Mouse (Mus musculus): ENCODE results near the gene Jazf1. TPM values are rescaled to one million over a fixed set of nuclear protein-coding genes. Genes with fewer than 3 reads are reported as not detected.

The Jazf1 gene
- polyA plus RNA-seq, 1 experiment, result 1.4 TPM

DNA sequence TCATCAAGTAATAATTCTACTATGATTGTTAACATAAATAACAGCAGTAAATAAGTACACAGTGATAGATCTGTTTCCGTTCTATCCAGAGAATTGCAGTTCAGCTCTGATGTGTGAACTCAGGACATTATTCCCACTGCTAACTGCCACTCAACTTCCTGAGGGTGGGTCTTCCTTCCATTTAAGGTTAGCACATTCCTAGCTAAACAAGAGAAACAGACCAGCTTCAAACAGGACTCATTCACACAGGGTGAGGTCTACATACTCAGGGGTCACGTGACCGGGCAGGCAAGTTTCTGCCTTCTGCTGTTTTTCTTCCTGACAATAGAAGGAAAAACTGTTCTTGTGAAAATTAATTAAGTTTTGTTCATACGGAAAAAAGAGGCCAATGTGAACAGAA lies 230.6 kb downstream of the Jazf1 start:
- WGBS, result 90% methylated on average over 4 of the region's 4 CpGs
- Histone ChIP-seq H3K4me1 (replicated peaks; ENCODE audit: control insufficient read depth, insufficient read depth, low read length) (peaks cover 27% of the 10 kb centered on the region), H3K27me3 (ENCODE audit: control insufficient read depth, insufficient read depth, low read length) (no peaks in the 10 kb centered on the region), H3K36me3 (ENCODE audit: control insufficient read depth, insufficient read depth, low read length) (no peaks in the 10 kb centered on the region), H3K4me3 (ENCODE audit: control insufficient read depth, insufficient read depth, low read length) (no peak overlapping the region), H3K27ac (ENCODE audit: control insufficient read depth, insufficient read depth, low read length) (no peak overlapping the region)
- TF ChIP-seq CTCF (IDR thresholded peaks at IDR 0.05; ENCODE audit: borderline replicate concordance, control insufficient read depth, extremely low read depth, insufficient read depth, low read length, poor library complexity) (no peak), POLR2A (IDR thresholded peaks at IDR 0.05; ENCODE audit: control insufficient read depth, extremely low read depth, insufficient read depth, low read length, poor library complexity) (no peak)
- DNase-seq, result no peak

DNA sequence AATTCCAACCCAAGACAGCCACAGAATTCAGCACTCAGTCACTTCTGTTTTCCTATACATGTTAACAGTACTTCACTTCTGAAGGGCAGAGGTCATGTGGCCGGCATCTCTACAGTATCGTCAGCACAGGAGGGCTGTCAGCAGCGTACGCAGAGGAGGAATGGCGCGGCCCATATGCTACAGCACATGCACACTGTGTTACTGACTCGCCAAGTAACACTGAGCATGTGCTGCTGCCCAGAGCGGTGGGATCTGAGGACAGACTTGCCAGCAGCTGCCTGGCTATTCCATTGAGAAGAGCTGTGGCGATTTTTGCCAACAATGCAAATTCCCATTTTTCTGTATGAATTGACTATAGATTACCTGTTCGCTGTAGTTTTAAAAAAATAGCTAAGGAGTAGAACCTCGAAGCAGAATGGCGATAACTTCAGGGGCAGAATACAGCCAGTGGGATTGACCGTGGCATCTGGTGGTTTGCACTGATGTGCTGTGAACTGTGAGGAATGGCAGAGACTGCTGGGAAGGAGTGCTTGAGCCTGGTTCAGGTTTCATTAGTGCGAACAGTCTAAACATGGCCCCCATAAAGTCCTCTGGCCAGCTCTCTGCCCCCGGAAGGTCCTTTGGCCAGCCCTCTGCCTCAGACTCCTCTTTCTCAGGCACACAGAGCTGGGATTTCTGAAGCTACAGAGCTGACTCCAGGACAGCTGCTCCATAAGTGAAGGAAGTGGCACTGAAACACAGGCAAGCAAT lies 232.1 kb downstream of the Jazf1 start:
- no peak for DNase-seq
- Histone ChIP-seq H3K36me3 (ENCODE audit: control insufficient read depth, insufficient read depth, low read length) (no peaks in the 10 kb centered on the region), H3K27me3 (ENCODE audit: control insufficient read depth, insufficient read depth, low read length) (no peaks in the 10 kb centered on the region), H3K27ac (ENCODE audit: control insufficient read depth, insufficient read depth, low read length) (no peak overlapping the region), H3K4me3 (ENCODE audit: control insufficient read depth, insufficient read depth, low read length) (no peak overlapping the region), H3K4me1 (replicated peaks; ENCODE audit: control insufficient read depth, insufficient read depth, low read length) (peaks cover 24% of the 10 kb centered on the region)
- 97% methylated on average over 15 of the region's 15 CpGs for WGBS
- TF ChIP-seq CTCF (IDR thresholded peaks at IDR 0.05; ENCODE audit: borderline replicate concordance, control insufficient read depth, extremely low read depth, insufficient read depth, low read length, poor library complexity), result no peak
- TF ChIP-seq POLR2A (IDR thresholded peaks at IDR 0.05; ENCODE audit: control insufficient read depth, extremely low read depth, insufficient read depth, low read length, poor library complexity), result no peak

DNA sequence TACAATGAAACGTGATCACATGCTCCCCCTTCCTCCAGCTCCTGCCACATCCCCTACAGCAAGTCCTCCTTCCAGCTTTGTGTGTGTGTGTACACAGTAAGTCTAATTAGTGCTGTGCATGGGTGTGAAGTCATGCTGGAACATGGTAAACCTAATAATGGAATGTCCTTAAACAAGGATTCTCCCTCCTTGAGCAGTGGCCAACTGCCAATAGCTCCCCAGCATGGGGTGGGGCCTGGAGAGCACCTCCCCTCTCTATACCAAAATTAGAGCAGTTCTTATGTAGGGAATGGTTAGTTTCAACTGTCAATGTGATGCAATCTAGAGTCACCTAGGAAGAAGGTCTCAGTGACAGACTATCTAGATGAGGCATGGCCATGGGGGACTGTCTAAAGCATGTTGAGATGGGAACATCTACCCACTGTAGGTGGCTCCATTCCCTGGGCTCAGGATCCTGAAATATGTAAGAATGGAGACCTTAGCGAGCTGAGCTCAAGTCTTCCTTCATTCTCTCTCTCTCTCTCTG lies 240.6 kb downstream of the Jazf1 start:
- no peak overlapping the region for H3K27ac ChIP-seq (ENCODE audit: control insufficient read depth, insufficient read depth, low read length)

DNA sequence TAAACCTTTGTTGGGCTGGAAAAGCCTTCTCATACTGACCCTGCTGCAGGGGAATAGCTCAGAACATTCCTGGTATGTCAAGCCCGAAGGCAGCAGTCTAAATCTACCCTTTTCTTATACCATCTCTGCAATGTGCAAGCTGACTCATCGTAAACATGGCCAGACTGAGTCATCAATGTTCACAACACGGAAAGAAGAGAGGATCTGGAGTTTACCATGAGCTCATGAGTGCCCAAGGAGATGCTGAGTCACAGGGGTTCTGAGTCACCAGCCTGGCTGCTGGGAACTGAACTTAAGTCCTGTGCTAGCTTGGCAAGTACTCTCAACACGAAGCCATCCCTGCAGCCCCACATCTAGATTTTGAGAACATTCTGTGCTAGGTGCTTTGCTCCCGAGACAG lies 242.9 kb downstream of the Jazf1 start:
- TF ChIP-seq POLR2A (IDR thresholded peaks at IDR 0.05; ENCODE audit: control insufficient read depth, extremely low read depth, insufficient read depth, low read length, poor library complexity), result no peak
- TF ChIP-seq CTCF (IDR thresholded peaks at IDR 0.05; ENCODE audit: borderline replicate concordance, control insufficient read depth, extremely low read depth, insufficient read depth, low read length, poor library complexity), result no peak
- no peak overlapping the region for H3K27ac ChIP-seq (ENCODE audit: control insufficient read depth, insufficient read depth, low read length)
- no peaks in the 10 kb centered on the region for H3K36me3 ChIP-seq (ENCODE audit: control insufficient read depth, insufficient read depth, low read length)
- H3K27me3 ChIP-seq (ENCODE audit: control insufficient read depth, insufficient read depth, low read length), result no peaks in the 10 kb centered on the region
- DNase-seq, result no peak
- H3K4me3 ChIP-seq (ENCODE audit: control insufficient read depth, insufficient read depth, low read length), result no peak overlapping the region
- H3K4me1 ChIP-seq (replicated peaks; ENCODE audit: control insufficient read depth, insufficient read depth, low read length), result peaks cover 3% of the 10 kb centered on the region; the same call in 1 of the 2 replicates
- 58% methylated on average over 5 of the region's 5 CpGs for WGBS

More for the DNA sequence above, 240.6 kb downstream of the Jazf1 start:
- Histone ChIP-seq H3K36me3 (ENCODE audit: control insufficient read depth, insufficient read depth, low read length) (no peaks in the 10 kb centered on the region), H3K4me3 (ENCODE audit: control insufficient read depth, insufficient read depth, low read length) (no peak overlapping the region), H3K4me1 (replicated peaks; ENCODE audit: control insufficient read depth, insufficient read depth, low read length) (peaks cover 3% of the 10 kb centered on the region; the same call in 1 of the 2 replicates), H3K27me3 (ENCODE audit: control insufficient read depth, insufficient read depth, low read length) (no peaks in the 10 kb centered on the region)
- WGBS, result 95% methylated on average over 2 of the region's 2 CpGs
- no peak for TF ChIP-seq CTCF (IDR thresholded peaks at IDR 0.05; ENCODE audit: borderline replicate concordance, control insufficient read depth, extremely low read depth, insufficient read depth, low read length, poor library complexity)
- no peak for TF ChIP-seq POLR2A (IDR thresholded peaks at IDR 0.05; ENCODE audit: control insufficient read depth, extremely low read depth, insufficient read depth, low read length, poor library complexity)
- no peak for DNase-seq

DNA sequence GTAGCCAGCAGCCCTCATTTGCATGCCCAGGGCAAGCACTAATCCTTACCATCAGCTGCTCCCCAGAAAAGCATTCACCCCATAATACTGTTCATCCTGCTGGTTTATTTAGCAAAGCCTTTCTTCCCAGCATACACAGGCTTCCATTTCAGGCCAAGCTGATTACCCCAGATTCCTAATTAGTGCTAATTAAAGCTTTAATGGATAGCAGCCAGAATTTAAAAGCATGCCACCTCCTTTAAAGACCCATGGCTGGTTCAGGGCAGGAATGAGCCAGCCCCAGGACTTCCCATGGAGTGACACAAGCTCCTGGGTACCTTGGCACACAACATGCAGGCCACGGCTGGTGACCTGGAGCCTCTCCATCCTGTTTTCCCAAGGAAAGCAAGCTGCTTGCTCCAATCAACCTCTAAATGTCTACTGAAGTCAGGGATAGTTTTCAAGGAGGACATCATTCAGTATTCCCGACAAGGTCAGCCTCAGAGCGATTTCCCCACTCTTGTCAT lies 243.4 kb downstream of the Jazf1 start:
- DNase-seq, result no peak
- 99% methylated on average over 3 of the region's 3 CpGs for WGBS
- no peak for TF ChIP-seq POLR2A (IDR thresholded peaks at IDR 0.05; ENCODE audit: control insufficient read depth, extremely low read depth, insufficient read depth, low read length, poor library complexity)
- no peak for TF ChIP-seq CTCF (IDR thresholded peaks at IDR 0.05; ENCODE audit: borderline replicate concordance, control insufficient read depth, extremely low read depth, insufficient read depth, low read length, poor library complexity)
- Histone ChIP-seq H3K4me1 (replicated peaks; ENCODE audit: control insufficient read depth, insufficient read depth, low read length) (peaks cover 3% of the 10 kb centered on the region; the same call in 1 of the 2 replicates), H3K36me3 (ENCODE audit: control insufficient read depth, insufficient read depth, low read length) (no peaks in the 10 kb centered on the region), H3K27ac (ENCODE audit: control insufficient read depth, insufficient read depth, low read length) (no peak overlapping the region), H3K27me3 (ENCODE audit: control insufficient read depth, insufficient read depth, low read length) (no peaks in the 10 kb centered on the region), H3K4me3 (ENCODE audit: control insufficient read depth, insufficient read depth, low read length) (no peak overlapping the region)

DNA sequence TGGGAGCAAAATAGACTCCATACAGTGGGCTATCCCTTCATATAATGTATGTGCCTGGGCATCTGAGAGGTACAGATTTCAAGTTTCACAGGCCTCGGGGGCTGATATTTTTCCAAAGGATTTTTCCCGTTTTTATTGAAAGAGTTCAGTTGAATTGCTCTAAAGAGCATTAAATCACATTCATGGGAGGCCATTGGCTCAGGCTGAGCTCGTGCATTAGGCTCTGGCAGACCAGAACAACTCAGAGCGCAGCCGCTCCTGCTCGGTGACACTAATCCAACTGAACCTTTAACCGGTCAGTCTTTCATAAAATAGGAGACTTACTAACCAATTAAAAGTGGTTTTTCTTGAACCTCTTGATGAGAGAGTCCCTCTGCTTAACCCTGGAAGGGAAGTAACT lies 245.4 kb downstream of the Jazf1 start:
- TF ChIP-seq CTCF (IDR thresholded peaks at IDR 0.05; ENCODE audit: borderline replicate concordance, control insufficient read depth, extremely low read depth, insufficient read depth, low read length, poor library complexity) (no peak), POLR2A (IDR thresholded peaks at IDR 0.05; ENCODE audit: control insufficient read depth, extremely low read depth, insufficient read depth, low read length, poor library complexity) (no peak)
- no peaks in the 10 kb centered on the region for H3K27me3 ChIP-seq (ENCODE audit: control insufficient read depth, insufficient read depth, low read length)
- WGBS, result 86% methylated on average over 7 of the region's 7 CpGs
- no peak for DNase-seq
- H3K36me3 ChIP-seq (ENCODE audit: control insufficient read depth, insufficient read depth, low read length), result no peaks in the 10 kb centered on the region
- no peak overlapping the region for H3K27ac ChIP-seq (ENCODE audit: control insufficient read depth, insufficient read depth, low read length)
- H3K4me1 ChIP-seq (replicated peaks; ENCODE audit: control insufficient read depth, insufficient read depth, low read length), result peaks cover 16% of the 10 kb centered on the region
- no peak overlapping the region for H3K4me3 ChIP-seq (ENCODE audit: control insufficient read depth, insufficient read depth, low read length)
